Mouse (Mus musculus) hindbrain, embryonic 13.5 days (tissue): Measurements from ENCODE around the gene Gab3. TPM values are rescaled to one million over a fixed set of nuclear protein-coding genes. Genes with fewer than 3 reads are reported as not detected.
"Not testable (repeated sequence)": the region's sequence is repeated elsewhere in the genome, so short reads cannot be mapped to it uniquely, and the experiment has no call there.

Experiments used
- ATAC-seq: fragments of 200-750 bp; cut with Nextera tagmentation; 2 replicates; pipeline ENCODE4 v1.8.0; 2017; ENCODE audit warnings: moderate TSS enrichment; ENCODE audit not compliant: low FRiP score
- H3K27ac ChIP-seq: fragments of 300-500 bp; sonication (generic); 2 replicates; pipeline ENCODE4 v1.5.1; 2015; ENCODE audit warnings: inconsistent platforms, mild to moderate bottlenecking, moderate library complexity
- H3K27me3 ChIP-seq: fragments of 300-500 bp; sonication (generic); 2 replicates; pipeline ENCODE4 v1.6.1; 2015; ENCODE audit warnings: mild to moderate bottlenecking, inconsistent platforms
- H3K36me3 ChIP-seq: fragments of 300-500 bp; sonication (generic); 2 replicates; pipeline ENCODE4 v1.6.1; 2015; ENCODE audit warnings: mild to moderate bottlenecking, inconsistent platforms
- H3K4me1 ChIP-seq: fragments of 300-500 bp; sonication (generic); replicated peaks from 2 replicates; pipeline ENCODE4 v1.6.1; 2015; ENCODE audit warnings: inconsistent platforms
- H3K4me2 ChIP-seq: fragments of 300-500 bp; sonication (generic); 2 replicates; pipeline ENCODE4 v1.6.1; 2015; ENCODE audit warnings: inconsistent platforms, mild to moderate bottlenecking, moderate library complexity
- H3K4me3 ChIP-seq: fragments of 300-500 bp; sonication (generic); 2 replicates; pipeline ENCODE4 v1.5.1; 2015; ENCODE audit warnings: mild to moderate bottlenecking, inconsistent platforms
- H3K9ac ChIP-seq: fragments of 300-500 bp; sonication (generic); 2 replicates; pipeline ENCODE4 v1.6.1; 2015; ENCODE audit warnings: mild to moderate bottlenecking, inconsistent platforms
- H3K9me3 ChIP-seq: fragments of 300-500 bp; sonication (generic); 2 replicates; pipeline ENCODE4 v1.6.1; 2016; ENCODE audit warnings: inconsistent platforms
- WGBS: fragments of 180-500 bp; shearing (Covaris S2); methylation state at CpG from one replicate; pipeline ENCODE4 v1.1.7; 2015; 5-methylcytosine and 5-hydroxymethylcytosine counted together
- polyA plus RNA-seq: library from polyadenylated mRNA; unstranded; fragments of >200 nt; fragmentation: Nextera tagmentation; extraction: Ambion mirVana; gene quantifications from 2 replicates; pipeline ENCODE4 v1.2.1, GENCODE M21; 2015

Gene Gab3
- polyA plus RNA-seq, 1 experiment from 2014 or later, result 2.6 TPM

DNA sequence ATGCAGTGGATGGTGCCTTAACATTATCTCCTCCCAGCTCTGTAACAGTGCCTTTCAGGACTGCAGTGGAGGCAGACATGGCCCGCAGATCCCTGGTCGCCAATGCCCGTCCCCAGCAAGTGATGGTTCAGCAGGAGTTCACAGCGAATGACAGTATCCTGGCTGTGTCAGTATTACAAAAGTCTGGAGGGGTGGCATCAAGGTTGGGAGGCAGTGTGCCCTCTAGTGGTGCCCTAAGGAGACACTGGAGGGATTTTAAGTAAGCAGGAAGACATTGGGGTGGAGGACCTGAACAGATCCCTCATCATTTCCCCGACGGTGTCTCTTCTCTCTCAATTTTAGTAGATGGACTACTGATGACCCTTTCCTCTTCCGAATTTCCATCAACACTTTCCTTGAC lies 126.1 kb downstream of the Gab3 start:
- H3K4me2 ChIP-seq, ATAC-seq, H3K4me3 ChIP-seq, H3K27ac ChIP-seq, H3K9me3 ChIP-seq, H3K27me3 ChIP-seq, H3K9ac ChIP-seq, H3K4me1 ChIP-seq, H3K36me3 ChIP-seq: not testable (repeated sequence)
- 70% methylated on average over 7 of the region's 7 CpGs for WGBS

Other genes starting within 250 kb of the Gab3 start
- not detected in 2 replicates for gene Gm5936, start 248.3 kb downstream of the Gab3 start, polyA plus RNA-seq
- gene Dkc1, start 10.4 kb upstream of the Gab3 start, polyA plus RNA-seq, result 62.9 and 76.0 TPM in 2 replicates
- 21.8 and 24.7 TPM in 2 replicates for gene Mpp1, start 45.6 kb upstream of the Gab3 start, polyA plus RNA-seq
- not detected in 2 replicates for gene Smim9, start 78.3 kb upstream of the Gab3 start, polyA plus RNA-seq